Mouse (Mus musculus) embryonic facial prominence, embryonic 13.5 days (tissue): ENCODE measurements around the gene Il11. TPM values are rescaled to one million over a fixed set of nuclear protein-coding genes. Genes with fewer than 3 reads are reported as not detected.
A peak's percentile ranks its signal among the peaks of the same experiment; 100 is the strongest.

Experiments used
- ATAC-seq: fragments of 200-750 bp; cut with Nextera tagmentation; 2 replicates; pipeline ENCODE4 v1.8.0; 2017; ENCODE audit warnings: low read depth; ENCODE audit not compliant: insufficient number of reproducible peaks, insufficient read depth, low FRiP score, low TSS enrichment
- H3K27ac ChIP-seq: fragments of 300-500 bp; sonication (generic); 2 replicates; pipeline ENCODE4 v1.5.1; 2015; ENCODE audit warnings: moderate library complexity, mild to moderate bottlenecking, inconsistent platforms
- H3K27me3 ChIP-seq: fragments of 300-500 bp; sonication (generic); 2 replicates; pipeline ENCODE4 v1.6.1; 2015; ENCODE audit warnings: mild to moderate bottlenecking, inconsistent platforms
- H3K36me3 ChIP-seq: fragments of 300-500 bp; sonication (generic); 2 replicates; pipeline ENCODE4 v1.6.1; 2015; ENCODE audit warnings: mild to moderate bottlenecking, inconsistent platforms
- H3K4me1 ChIP-seq: fragments of 300-500 bp; sonication (generic); 2 replicates; pipeline ENCODE4 v1.6.1; 2015; ENCODE audit warnings: inconsistent platforms
- H3K4me2 ChIP-seq: fragments of 300-500 bp; sonication (generic); 2 replicates; pipeline ENCODE4 v1.6.1; 2015; ENCODE audit warnings: moderate library complexity, mild to moderate bottlenecking, inconsistent platforms
- H3K4me3 ChIP-seq: fragments of 300-500 bp; sonication (generic); 2 replicates; pipeline ENCODE4 v1.5.1; 2015; ENCODE audit warnings: mild to moderate bottlenecking, inconsistent platforms
- H3K9ac ChIP-seq: fragments of 300-500 bp; sonication (generic); 2 replicates; pipeline ENCODE4 v1.6.1; 2015; ENCODE audit warnings: mild to moderate bottlenecking, inconsistent platforms
- H3K9me3 ChIP-seq: fragments of 300-500 bp; sonication (generic); 2 replicates; pipeline ENCODE4 v1.6.1; 2016; ENCODE audit warnings: inconsistent platforms
- WGBS: fragments of 180-500 bp; shearing (Covaris S2); methylation state at CpG from one replicate; pipeline ENCODE4 v1.1.7; 2015; ENCODE audit warnings: mixed read lengths; 5-methylcytosine and 5-hydroxymethylcytosine counted together
- polyA plus RNA-seq: library from polyadenylated mRNA; unstranded; fragments of >200 nt; fragmentation: Nextera tagmentation; extraction: Ambion mirVana; gene quantifications from 2 replicates; pipeline ENCODE4 v1.2.1, GENCODE M21; 2015

Gene Il11
- polyA plus RNA-seq, 1 experiment from 2014 or later: not detected

GRCm38 (mm10) chr7:4749169-4749568 is 33.5 kb downstream of the Il11 start:
- H3K9me3 ChIP-seq: no peaks in the 10 kb centered on the region
- 79% methylated on average over 2 of the region's 2 CpGs for WGBS
- H3K4me1 ChIP-seq: peaks cover 16% of the 10 kb centered on the region

GRCm38 (mm10) chr7:4748321-4748720 is 34.3 kb downstream of the Il11 start:
- WGBS: 79% methylated on average over 4 of the region's 4 CpGs
- no peak for ATAC-seq

More at GRCm38 (mm10) chr7:4749169-4749568, 33.5 kb downstream of the Il11 start:
- Histone ChIP-seq H3K36me3 (peaks cover 30% of the 10 kb centered on the region), H3K27ac (no peak overlapping the region), H3K9ac (no peak overlapping the region), H3K4me3 (no peak overlapping the region), H3K4me2 (no peak overlapping the region), H3K27me3 (no peaks in the 10 kb centered on the region)
- ATAC-seq: no peak

GRCm38 (mm10) chr7:4747156-4747899 is 35.3 kb downstream of the Il11 start:
- peaks cover 13% of the 10 kb centered on the region for H3K4me1 ChIP-seq
- no peak overlapping the region for H3K4me3 ChIP-seq
- peaks cover 49% of the 10 kb centered on the region for H3K36me3 ChIP-seq
- 76% methylated on average over 9 of the region's 9 CpGs for WGBS
- ATAC-seq: no peak
- no peak overlapping the region for H3K27ac ChIP-seq
- H3K9me3 ChIP-seq: no peaks in the 10 kb centered on the region
- H3K4me2 ChIP-seq: no peak overlapping the region
- no peaks in the 10 kb centered on the region for H3K27me3 ChIP-seq
- no peak overlapping the region for H3K9ac ChIP-seq

More at GRCm38 (mm10) chr7:4748321-4748720, 34.3 kb downstream of the Il11 start:
- H3K4me1 ChIP-seq: peaks cover 16% of the 10 kb centered on the region
- no peaks in the 10 kb centered on the region for H3K9me3 ChIP-seq
- peaks cover 39% of the 10 kb centered on the region for H3K36me3 ChIP-seq
- no peaks in the 10 kb centered on the region for H3K27me3 ChIP-seq
- H3K4me3 ChIP-seq: no peak overlapping the region
- H3K9ac ChIP-seq: no peak overlapping the region
- no peak overlapping the region for H3K27ac ChIP-seq
- H3K4me2 ChIP-seq: no peak overlapping the region

GRCm38 (mm10) chr7:4746326-4746980 is 36.2 kb downstream of the Il11 start:
- Histone ChIP-seq H3K9ac (no peak overlapping the region), H3K27me3 (no peaks in the 10 kb centered on the region), H3K36me3 (peaks cover 53% of the 10 kb centered on the region), H3K4me3 (no peak overlapping the region), H3K4me1 (peaks cover 13% of the 10 kb centered on the region), H3K4me2 (no peak overlapping the region), H3K9me3 (no peaks in the 10 kb centered on the region), H3K27ac (no peak overlapping the region)
- whole genome bisulfite sequencing: 88% methylated on average over 22 of the region's 22 CpGs
- ATAC-seq: no peak

- Histone ChIP-seq H3K27me3 (no peaks in the 10 kb centered on the region), H3K4me1 (peaks cover 17% of the 10 kb centered on the region), H3K4me3 (no peak overlapping the region), H3K9ac (no peak overlapping the region), H3K9me3 (no peaks in the 10 kb centered on the region), H3K4me2 (no peak overlapping the region), H3K27ac (no peak overlapping the region), H3K36me3 (peaks cover 53% of the 10 kb centered on the region)
- 94% methylated on average over 6 of the region's 6 CpGs for WGBS
- ATAC-seq: no peak
Observed at GRCm38 (mm10) chr7:4744886-4745285, 37.8 kb downstream of the Il11 start.

GRCm38 (mm10) chr7:4743354-4743753 is 39.3 kb downstream of the Il11 start:
- no peak overlapping the region for H3K4me2 ChIP-seq
- ATAC-seq: no peak
- 72% methylated on average over 2 of the region's 2 CpGs for WGBS

GRCm38 (mm10) chr7:4742482-4742819 is 40.2 kb downstream of the Il11 start:
- H3K27ac ChIP-seq: no peak overlapping the region
- peaks cover 50% of the 10 kb centered on the region for H3K36me3 ChIP-seq
- H3K27me3 ChIP-seq: no peaks in the 10 kb centered on the region
- 89% methylated on average over 6 of the region's 6 CpGs for WGBS
- H3K4me3 ChIP-seq: no peak overlapping the region
- H3K4me2 ChIP-seq: no peak overlapping the region
- H3K4me1 ChIP-seq: peaks cover 24% of the 10 kb centered on the region
- no peaks in the 10 kb centered on the region for H3K9me3 ChIP-seq
- no peak for ATAC-seq
- H3K9ac ChIP-seq: peak overlapping the region; percentile 52; the same call in 1 of the 2 replicates

More at GRCm38 (mm10) chr7:4743354-4743753, 39.3 kb downstream of the Il11 start:
- no peaks in the 10 kb centered on the region for H3K9me3 ChIP-seq
- no peak overlapping the region for H3K9ac ChIP-seq
- H3K27me3 ChIP-seq: no peaks in the 10 kb centered on the region
- H3K27ac ChIP-seq: no peak overlapping the region
- peaks cover 24% of the 10 kb centered on the region for H3K4me1 ChIP-seq
- peaks cover 50% of the 10 kb centered on the region for H3K36me3 ChIP-seq
- H3K4me3 ChIP-seq: no peak overlapping the region

- H3K27ac ChIP-seq: 0 out of 2 replicates have a peak overlapping the region, but pooled peaks have one; percentile 92
- no peak for ATAC-seq
- WGBS: 85% methylated on average over 21 of the region's 21 CpGs
- peak overlapping the region; percentile 89 for H3K9ac ChIP-seq
- peaks cover 46% of the 10 kb centered on the region for H3K36me3 ChIP-seq
- peak overlapping the region; percentile 75; the same call in 1 of the 2 replicates for H3K4me3 ChIP-seq
- H3K9me3 ChIP-seq: no peaks in the 10 kb centered on the region
- no peaks in the 10 kb centered on the region for H3K27me3 ChIP-seq
- peaks cover 24% of the 10 kb centered on the region for H3K4me1 ChIP-seq
- H3K4me2 ChIP-seq: peak overlapping the region; percentile 82
Observed at GRCm38 (mm10) chr7:4741672-4742481, 40.8 kb downstream of the Il11 start.

GRCm38 (mm10) chr7:4741151-4741550 is 41.5 kb downstream of the Il11 start:
- peaks cover 39% of the 10 kb centered on the region for H3K36me3 ChIP-seq
- peak overlapping the region; percentile 75 for H3K4me3 ChIP-seq
- H3K9me3 ChIP-seq: no peaks in the 10 kb centered on the region
- H3K9ac ChIP-seq: peak overlapping the region; percentile 89
- H3K4me1 ChIP-seq: peaks cover 24% of the 10 kb centered on the region
- H3K27ac ChIP-seq: peak overlapping the region; percentile 92
- WGBS: 10% methylated on average over 4 of the region's 4 CpGs
- no peak for ATAC-seq
- H3K4me2 ChIP-seq: peak overlapping the region; percentile 82
- no peaks in the 10 kb centered on the region for H3K27me3 ChIP-seq

- H3K27ac ChIP-seq: peak overlapping the region; percentile 92
- H3K27me3 ChIP-seq: no peaks in the 10 kb centered on the region
- H3K4me3 ChIP-seq: peak overlapping the region; percentile 75
- peak overlapping the region; percentile 82 for H3K4me2 ChIP-seq
- WGBS: under 1% methylated on average over 14 of the region's 14 CpGs
- ATAC-seq: no peak; the same call in 1 of the 2 replicates
- H3K9ac ChIP-seq: peak overlapping the region; percentile 89
- H3K9me3 ChIP-seq: no peaks in the 10 kb centered on the region
- peaks cover 30% of the 10 kb centered on the region for H3K36me3 ChIP-seq
- H3K4me1 ChIP-seq: peaks cover 24% of the 10 kb centered on the region
Observed at GRCm38 (mm10) chr7:4740309-4740727, 42.3 kb downstream of the Il11 start.

- Histone ChIP-seq H3K4me3 (peak within 1 kb of the TSS; percentile 75), H3K27me3 (no peaks in the 10 kb centered on the region), H3K36me3 (peaks cover 27% of the 10 kb centered on the region), H3K9ac (peak within 1 kb of the TSS; percentile 89), H3K27ac (peak within 1 kb of the TSS; percentile 92), H3K9me3 (no peaks in the 10 kb centered on the region), H3K4me2 (peak within 1 kb of the TSS; percentile 82), H3K4me1 (peaks cover 24% of the 10 kb centered on the region)
- under 1% methylated on average over 38 of the region's 44 CpGs for WGBS
- ATAC-seq: peak; percentile 99
Observed at GRCm38 (mm10) chr7:4739544-4740275, 42.9 kb downstream of the Il11 start, which contains the start of gene Kmt5c. Gene Kmt5c, plus strand, starts transcription at chr7:4740115.
